Mouse (Mus musculus): ENCODE results near the gene Kcnk15.

GRCm38 (mm10) chr2:163865311-163865710 is 11.9 kb downstream of the Kcnk15 start:
- no peak for TF ChIP-seq CTCF (IDR thresholded peaks at IDR 0.05; ENCODE audit: low read depth)
- TF ChIP-seq EP300 (IDR thresholded peaks at IDR 0.05; ENCODE audit: low read depth) = no peak
